Mouse (Mus musculus) bone marrow macrophage, adult 2 months (primary cell): ENCODE measurements at regions not wholly inside any gene's neighbourhood (a gene's known extent, or its start where the extent isn't known, plus 50 kb on each side); places are given as distances from the start of the nearest gene placed in this dataset.

Experiments
- H3K27ac ChIP-seq: 2 replicates; pipeline ENCODE4 v1.5.1; 2012; ENCODE audit warnings: low read depth, low read length; ENCODE audit not compliant: insufficient read depth
- H3K4me1 ChIP-seq: 2 replicates; pipeline ENCODE4 v1.6.1; 2012; ENCODE audit warnings: low read length; ENCODE audit not compliant: control insufficient read depth, insufficient read depth
- H3K4me3 ChIP-seq: 2 replicates; pipeline ENCODE4 v1.5.1; 2012; ENCODE audit warnings: mild to moderate bottlenecking, low read length, moderate library complexity; ENCODE audit not compliant: insufficient read depth
- CTCF ChIP-seq: IDR thresholded peaks from 2 replicates; pipeline ENCODE4 v1.5.1; 2012; ENCODE audit warnings: low read depth, mild to moderate bottlenecking, low read length, moderate library complexity
- POLR2A ChIP-seq: IDR thresholded peaks from 2 replicates; pipeline ENCODE4 v1.6.1; 2012; ENCODE audit warnings: mild to moderate bottlenecking, low read depth, low read length, borderline replicate concordance

- no peak overlapping the region for H3K4me3 ChIP-seq
- no peak overlapping the region for H3K27ac ChIP-seq
- no peaks in the 10 kb centered on the region for H3K4me1 ChIP-seq
- TF ChIP-seq CTCF (no peak), POLR2A (no peak)
Measured at GRCm38 (mm10) chr10:6053207-6053606, 131.0 kb upstream of the Rgs17 start.

GRCm38 (mm10) chr10:6043358-6043757, 121.2 kb upstream of the Rgs17 start:
- Histone ChIP-seq H3K4me1 (no peaks in the 10 kb centered on the region), H3K4me3 (no peak overlapping the region), H3K27ac (no peak overlapping the region)
- TF ChIP-seq POLR2A (no peak), CTCF (no peak)

- no peak overlapping the region for H3K4me3 ChIP-seq
- no peak overlapping the region for H3K27ac ChIP-seq
- TF ChIP-seq CTCF (no peak), POLR2A (no peak)
- H3K4me1 ChIP-seq: no peaks in the 10 kb centered on the region
Measured at GRCm38 (mm10) chr10:6039771-6040170, 117.6 kb upstream of the Rgs17 start.

- peak; percentile 45; the same call in 1 of the 2 replicates for TF ChIP-seq CTCF
- TF ChIP-seq POLR2A: no peak
- H3K4me1 ChIP-seq: no peaks in the 10 kb centered on the region
- no peak overlapping the region for H3K27ac ChIP-seq
- no peak overlapping the region for H3K4me3 ChIP-seq
Measured at GRCm38 (mm10) chr10:6035792-6036487, 113.7 kb upstream of the Rgs17 start.

- TF ChIP-seq POLR2A (no peak), CTCF (no peak)
- Histone ChIP-seq H3K27ac (no peak overlapping the region), H3K4me3 (no peak overlapping the region), H3K4me1 (no peaks in the 10 kb centered on the region)
Measured at GRCm38 (mm10) chr10:6032469-6032868, 110.3 kb upstream of the Rgs17 start.

GRCm38 (mm10) chr10:6027551-6027950, 105.4 kb upstream of the Rgs17 start:
- no peak overlapping the region for H3K27ac ChIP-seq
- TF ChIP-seq CTCF (no peak), POLR2A (no peak)
- no peaks in the 10 kb centered on the region for H3K4me1 ChIP-seq
- no peak overlapping the region for H3K4me3 ChIP-seq

- Histone ChIP-seq H3K27ac (no peak overlapping the region), H3K4me3 (no peak overlapping the region), H3K4me1 (no peaks in the 10 kb centered on the region)
- TF ChIP-seq POLR2A (no peak), CTCF (no peak)
Measured at GRCm38 (mm10) chr10:6026317-6026716, 104.1 kb upstream of the Rgs17 start.

GRCm38 (mm10) chr10:6022609-6023283, 100.5 kb upstream of the Rgs17 start:
- Histone ChIP-seq H3K4me3 (no peak overlapping the region), H3K27ac (no peak overlapping the region), H3K4me1 (no peaks in the 10 kb centered on the region)
- TF ChIP-seq CTCF (no peak), POLR2A (no peak)

- no peak overlapping the region for H3K27ac ChIP-seq
- TF ChIP-seq POLR2A (no peak), CTCF (no peak)
- H3K4me3 ChIP-seq: no peak overlapping the region
- H3K4me1 ChIP-seq: no peaks in the 10 kb centered on the region
Measured at GRCm38 (mm10) chr10:6020944-6021684, 98.9 kb upstream of the Rgs17 start.

- Histone ChIP-seq H3K4me1 (no peaks in the 10 kb centered on the region), H3K27ac (no peak overlapping the region), H3K4me3 (no peak overlapping the region)
- TF ChIP-seq CTCF (no peak), POLR2A (no peak)
Measured at GRCm38 (mm10) chr10:6013743-6014142, 91.5 kb upstream of the Rgs17 start.
